Mouse (Mus musculus): ENCODE measurements at regions not wholly inside any gene's neighbourhood (a gene's known extent, or its start where the extent isn't known, plus 50 kb on each side); places are given as distances from the start of the nearest gene placed in this dataset.
"Not testable (repeated sequence)": the region's sequence is repeated elsewhere in the genome, so short reads cannot be mapped to it uniquely, and the experiment has no call there.

- not testable (repeated sequence) for H3K4me3 ChIP-seq (ENCODE audit: insufficient read depth, low read depth, low read length); H3K27ac ChIP-seq (ENCODE audit: insufficient read depth, low read depth, low read length); H3K4me1 ChIP-seq (ENCODE audit: control insufficient read depth, insufficient read depth, low read length)
- WGBS = 68% methylated on average over 2 of the region's 3 CpGs
Observed at GRCm38 (mm10) chr2:116526203-116526602, 352.3 kb upstream of the Tmco5 start.

DNA sequence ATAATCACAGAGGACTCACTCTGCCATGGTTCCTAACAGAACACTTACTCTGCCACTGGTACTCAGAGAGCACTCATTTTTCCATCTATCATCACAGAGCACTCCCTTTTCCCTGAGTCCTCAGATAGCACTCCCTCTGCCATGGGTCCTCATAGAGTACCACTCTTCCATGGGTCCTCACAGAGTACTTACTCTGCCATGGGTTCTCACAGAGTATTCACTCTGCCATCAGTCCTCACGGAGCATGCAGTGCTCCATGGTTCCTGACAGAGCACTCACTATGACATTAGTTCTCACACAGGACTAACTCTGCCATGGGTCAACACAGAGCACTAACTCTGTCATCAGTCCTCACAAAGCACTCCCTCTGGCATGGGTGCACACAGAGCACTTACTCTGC lies 342.0 kb upstream of the Tmco5 start:
- Histone ChIP-seq H3K4me3 (ENCODE audit: insufficient read depth, low read depth, low read length) (no peak overlapping the region), H3K27ac (ENCODE audit: insufficient read depth, low read depth, low read length) (no peak overlapping the region), H3K4me1 (ENCODE audit: control insufficient read depth, insufficient read depth, low read length) (no peaks in the 10 kb centered on the region)
- TF ChIP-seq POLR2A (IDR thresholded peaks at IDR 0.05; ENCODE audit: insufficient read depth, low read depth, low read length) (no peak), CTCF (IDR thresholded peaks at IDR 0.05; ENCODE audit: insufficient read depth, low read depth, low read length) (no peak)
- WGBS = 83% methylated on average over 1 of the region's 1 CpGs

GRCm38 (mm10) chr2:116559350-116559749 lies 319.1 kb upstream of the Tmco5 start:
- no peak overlapping the region for H3K4me3 ChIP-seq (ENCODE audit: insufficient read depth, low read depth, low read length)
- H3K4me1 ChIP-seq (ENCODE audit: control insufficient read depth, insufficient read depth, low read length) = no peaks in the 10 kb centered on the region
- no peak overlapping the region for H3K27ac ChIP-seq (ENCODE audit: insufficient read depth, low read depth, low read length)
- TF ChIP-seq CTCF (IDR thresholded peaks at IDR 0.05; ENCODE audit: insufficient read depth, low read depth, low read length) (no peak), POLR2A (IDR thresholded peaks at IDR 0.05; ENCODE audit: insufficient read depth, low read depth, low read length) (no peak)

- 31% methylated on average over 2 of the region's 2 CpGs for WGBS
- TF ChIP-seq CTCF (IDR thresholded peaks at IDR 0.05; ENCODE audit: insufficient read depth, low read depth, low read length) = no peak
- TF ChIP-seq POLR2A (IDR thresholded peaks at IDR 0.05; ENCODE audit: insufficient read depth, low read depth, low read length) = no peak
- H3K27ac ChIP-seq (ENCODE audit: insufficient read depth, low read depth, low read length) = no peak overlapping the region
- H3K4me1 ChIP-seq (ENCODE audit: control insufficient read depth, insufficient read depth, low read length) = no peaks in the 10 kb centered on the region
- H3K4me3 ChIP-seq (ENCODE audit: insufficient read depth, low read depth, low read length) = no peak overlapping the region
Observed at GRCm38 (mm10) chr2:116583989-116584388, 294.5 kb upstream of the Tmco5 start.

DNA sequence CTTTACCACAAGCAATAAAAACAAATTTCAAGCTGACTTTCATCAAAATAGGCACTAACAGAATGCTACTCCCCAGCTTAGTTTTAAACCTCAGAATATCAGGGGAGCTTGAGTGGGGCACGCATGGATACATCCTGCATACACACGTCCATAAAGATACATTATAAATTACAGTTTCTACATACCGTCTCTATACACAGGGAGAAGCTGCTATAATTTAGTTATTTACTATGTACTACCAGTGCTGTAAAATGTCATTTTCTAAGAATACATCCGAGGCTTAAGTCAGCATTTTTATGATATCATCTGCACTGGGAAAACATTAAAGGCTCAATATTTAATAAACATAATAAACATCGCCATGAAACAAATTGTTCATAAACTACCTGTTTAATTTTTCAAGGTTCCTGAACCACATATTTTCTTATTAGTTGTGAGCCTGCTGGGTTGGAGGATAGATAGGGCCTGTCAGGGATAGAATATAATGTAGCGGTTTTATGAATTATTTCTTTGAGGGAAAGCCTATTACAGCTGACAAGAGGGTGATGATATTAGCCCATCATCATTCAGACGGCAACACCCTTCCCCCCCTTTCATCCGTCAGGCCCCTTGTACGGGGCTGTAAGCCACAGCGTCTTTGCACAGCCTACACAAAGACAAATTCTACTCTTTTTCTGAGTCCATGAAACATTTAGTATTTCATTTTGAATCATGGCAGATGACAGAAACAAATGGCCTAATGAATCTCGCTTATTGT lies 292.1 kb upstream of the Tmco5 start:
- Histone ChIP-seq H3K27ac (ENCODE audit: insufficient read depth, low read depth, low read length) (no peak overlapping the region), H3K4me1 (ENCODE audit: control insufficient read depth, insufficient read depth, low read length) (no peaks in the 10 kb centered on the region), H3K4me3 (ENCODE audit: insufficient read depth, low read depth, low read length) (no peak overlapping the region)
- WGBS = 88% methylated on average over 11 of the region's 11 CpGs
- TF ChIP-seq CTCF (IDR thresholded peaks at IDR 0.05; ENCODE audit: insufficient read depth, low read depth, low read length) = no peak
- TF ChIP-seq POLR2A (IDR thresholded peaks at IDR 0.05; ENCODE audit: insufficient read depth, low read depth, low read length) = no peak

- 56% methylated on average over 5 of the region's 5 CpGs for WGBS
- TF ChIP-seq CTCF (IDR thresholded peaks at IDR 0.05; ENCODE audit: insufficient read depth, low read depth, low read length) = no peak
- no peak for TF ChIP-seq POLR2A (IDR thresholded peaks at IDR 0.05; ENCODE audit: insufficient read depth, low read depth, low read length)
- Histone ChIP-seq H3K4me3 (ENCODE audit: insufficient read depth, low read depth, low read length) (no peak overlapping the region), H3K27ac (ENCODE audit: insufficient read depth, low read depth, low read length) (no peak overlapping the region), H3K4me1 (ENCODE audit: control insufficient read depth, insufficient read depth, low read length) (no peaks in the 10 kb centered on the region)
Observed at GRCm38 (mm10) chr2:116605869-116606268, 272.6 kb upstream of the Tmco5 start.

DNA sequence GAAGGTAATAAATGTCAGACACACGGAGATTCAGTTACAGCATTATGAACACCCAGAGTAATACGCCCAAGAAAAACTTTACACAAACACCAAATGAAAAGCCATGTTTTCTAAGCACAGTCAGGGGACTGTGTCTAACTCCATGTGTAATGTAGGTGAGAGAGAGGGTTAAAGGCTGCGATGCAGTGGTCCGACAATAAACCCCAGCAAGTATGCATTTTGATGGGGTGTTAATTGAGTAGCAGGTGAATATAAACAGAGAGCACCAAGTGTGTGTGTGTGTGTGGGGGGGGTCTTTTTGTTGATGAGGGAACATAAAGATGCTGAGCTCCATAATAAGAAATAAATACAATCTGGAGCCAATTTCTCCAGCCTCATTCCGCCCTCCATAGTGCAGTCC lies 238.6 kb upstream of the Tmco5 start:
- Histone ChIP-seq H3K4me1 (ENCODE audit: control insufficient read depth, insufficient read depth, low read length) (no peaks in the 10 kb centered on the region), H3K4me3 (ENCODE audit: insufficient read depth, low read depth, low read length) (no peak overlapping the region), H3K27ac (ENCODE audit: insufficient read depth, low read depth, low read length) (no peak overlapping the region)
- TF ChIP-seq POLR2A (IDR thresholded peaks at IDR 0.05; ENCODE audit: insufficient read depth, low read depth, low read length) = no peak
- no peak for TF ChIP-seq CTCF (IDR thresholded peaks at IDR 0.05; ENCODE audit: insufficient read depth, low read depth, low read length)
- whole genome bisulfite sequencing = 78% methylated on average over 5 of the region's 5 CpGs

DNA sequence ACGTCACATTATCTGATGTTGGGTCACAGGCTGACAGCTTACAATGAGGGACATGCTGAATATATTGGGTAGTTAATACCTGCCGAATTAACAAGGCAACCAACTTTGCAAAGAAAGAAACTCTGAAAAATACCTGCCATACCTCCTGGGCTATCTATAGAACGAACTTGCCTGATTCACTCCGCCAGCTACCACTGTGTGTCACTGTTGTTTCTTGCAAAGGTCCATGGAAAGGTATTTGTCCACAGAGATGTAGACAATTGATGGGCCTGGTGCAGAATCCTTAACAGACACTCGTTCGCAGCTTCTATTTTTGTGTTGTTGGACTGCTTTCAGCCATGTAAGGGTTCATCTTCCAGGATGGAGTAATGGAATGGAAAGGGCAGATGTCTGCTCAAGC lies 226.4 kb upstream of the Tmco5 start:
- H3K4me3 ChIP-seq (ENCODE audit: insufficient read depth, low read depth, low read length) = no peak overlapping the region
- H3K27ac ChIP-seq (ENCODE audit: insufficient read depth, low read depth, low read length) = no peak overlapping the region
- WGBS = 83% methylated on average over 6 of the region's 6 CpGs
- no peak for TF ChIP-seq CTCF (IDR thresholded peaks at IDR 0.05; ENCODE audit: insufficient read depth, low read depth, low read length)
- no peak for TF ChIP-seq POLR2A (IDR thresholded peaks at IDR 0.05; ENCODE audit: insufficient read depth, low read depth, low read length)
- no peaks in the 10 kb centered on the region for H3K4me1 ChIP-seq (ENCODE audit: control insufficient read depth, insufficient read depth, low read length)

DNA sequence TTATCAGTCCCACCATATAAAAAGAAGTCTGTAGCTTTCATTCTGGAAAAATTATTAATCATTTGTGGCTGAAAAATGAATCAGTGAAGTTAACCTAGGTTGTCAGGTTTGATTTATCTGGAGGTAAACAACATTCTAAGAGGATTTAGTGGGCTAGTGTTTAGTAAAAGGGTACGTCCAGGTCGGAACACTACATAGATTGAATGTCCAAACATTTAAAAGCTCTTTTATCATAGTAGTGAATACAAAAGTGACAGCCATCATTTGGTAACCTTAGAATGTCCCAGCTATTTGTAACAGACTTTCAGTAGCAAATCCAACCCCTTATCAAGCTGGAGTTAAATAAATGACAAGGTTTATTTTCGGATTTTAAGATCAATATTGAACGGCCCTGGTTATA lies 192.7 kb upstream of the Tmco5 start:
- Histone ChIP-seq H3K4me3 (ENCODE audit: insufficient read depth, low read depth, low read length) (no peak overlapping the region), H3K4me1 (ENCODE audit: control insufficient read depth, insufficient read depth, low read length) (no peaks in the 10 kb centered on the region), H3K27ac (ENCODE audit: insufficient read depth, low read depth, low read length) (no peak overlapping the region)
- TF ChIP-seq POLR2A (IDR thresholded peaks at IDR 0.05; ENCODE audit: insufficient read depth, low read depth, low read length) (no peak), CTCF (IDR thresholded peaks at IDR 0.05; ENCODE audit: insufficient read depth, low read depth, low read length) (no peak)
- 89% methylated on average over 4 of the region's 4 CpGs for WGBS

GRCm38 (mm10) chr2:116697542-116697941 lies 180.9 kb upstream of the Tmco5 start:
- 41% methylated on average over 5 of the region's 5 CpGs for WGBS
- Histone ChIP-seq H3K4me1 (ENCODE audit: control insufficient read depth, insufficient read depth, low read length) (no peaks in the 10 kb centered on the region), H3K27ac (ENCODE audit: insufficient read depth, low read depth, low read length) (no peak overlapping the region), H3K4me3 (ENCODE audit: insufficient read depth, low read depth, low read length) (no peak overlapping the region)
- TF ChIP-seq POLR2A (IDR thresholded peaks at IDR 0.05; ENCODE audit: insufficient read depth, low read depth, low read length) (no peak), CTCF (IDR thresholded peaks at IDR 0.05; ENCODE audit: insufficient read depth, low read depth, low read length) (no peak)
